ENCODE assay signal across 10 mouse cellular contexts in the genomic region with DNA sequence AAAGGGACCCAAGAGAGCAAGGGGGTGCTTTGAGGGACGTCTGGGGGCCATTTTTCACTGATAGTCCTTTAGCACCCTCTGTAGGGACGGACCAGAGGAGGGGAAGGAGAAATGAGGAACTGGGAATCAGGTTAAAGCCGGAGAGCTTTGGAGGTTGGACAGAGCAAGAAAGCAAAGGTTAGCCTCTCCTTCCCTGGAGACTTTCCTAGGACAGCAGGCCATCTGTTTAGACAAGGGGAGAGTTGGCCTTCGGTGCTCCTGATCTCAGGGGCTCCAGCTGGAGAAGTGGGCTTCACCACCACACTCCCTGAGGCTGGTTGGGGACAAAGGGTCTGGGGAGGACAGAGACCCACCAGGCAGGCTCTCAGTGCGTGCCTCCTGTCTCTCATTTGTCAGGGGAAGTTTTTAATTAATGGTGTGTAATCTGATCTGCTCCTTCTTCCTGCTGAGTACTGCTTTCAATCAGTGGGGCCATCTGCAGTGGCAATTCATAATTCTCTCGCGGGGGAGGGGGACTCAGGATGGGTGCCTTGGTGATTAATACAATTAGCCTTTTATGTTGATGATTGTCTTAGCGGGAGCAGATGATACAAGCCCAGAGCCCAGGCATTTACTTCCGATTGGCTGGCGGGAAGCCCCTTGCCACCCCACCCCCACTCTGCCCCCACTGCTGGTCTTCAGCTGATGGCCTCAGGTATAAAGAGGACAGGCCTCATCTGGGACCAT. TPM values are rescaled to one million over a fixed set of nuclear protein-coding genes. Genes with fewer than 3 reads are reported as not detected.
DNase-seq lines count a peak whose midpoint lies in the region; ATAC-seq and TF ChIP-seq lines count a peak whose summit lies in the region.
"Had no signal": no experiment of that assay in that cellular context is flagged by ENCODE, and none has a peak within 500 bp of the region (broad histone marks: within the 10 kb centered on the region; RNA-seq: fewer than 3 reads in every experiment).

No protein-coding gene starts in this region.

- peaks cover 3% of the 10 kb centered on the region; the same call in 1 of the 2 replicates for H3K27me3 ChIP-seq in embryonic facial prominence, embryonic 11.5 days (ENCODE audit: control insufficient read depth, insufficient read depth, low read length)
- no peaks in the 10 kb centered on the region for H3K27me3 ChIP-seq in hindbrain, embryonic 16.5 days (replicated peaks; ENCODE audit: control insufficient read depth, insufficient read depth, low read length)
- no peaks in the 10 kb centered on the region for H3K27me3 ChIP-seq in neural tube, embryonic 15.5 days (replicated peaks)

- no peak overlapping the region for H3K9ac ChIP-seq in embryonic facial prominence, embryonic 11.5 days (replicated peaks; ENCODE audit: low read length)
- H3K9ac ChIP-seq in hindbrain, embryonic 16.5 days (ENCODE audit: low read depth, low read length) = no peak overlapping the region
- H3K9ac ChIP-seq in neural tube, embryonic 15.5 days (replicated peaks) = no peak overlapping the region

- DNase-seq in layer of hippocampus, adult 2 months (ENCODE audit: low spot score in 2 of 2) = peak; percentile 47 to 50
- no peak for DNase-seq in layer of hippocampus, postnatal 25 days (ENCODE audit: extremely low spot score in 1 of 2, low spot score in 1 of 2)
- peak; percentile 79 for DNase-seq in embryonic facial prominence, embryonic 11.5 days (ENCODE audit: low spot score)
- DNase-seq in kidney, adult 18-20 months = no peak
- DNase-seq in thymus, postnatal 25 days = no peak
- DNase-seq: gastrocnemius, postnatal 14 days had no signal

- no peak overlapping the region for H3K4me3 ChIP-seq in layer of hippocampus, adult 2 months
- no peak overlapping the region for H3K4me3 ChIP-seq in embryonic facial prominence, embryonic 11.5 days (ENCODE audit: low read depth, low read length)
- no peak overlapping the region for H3K4me3 ChIP-seq in hindbrain, embryonic 16.5 days (ENCODE audit: low read length)
- H3K4me3 ChIP-seq in neural tube, embryonic 15.5 days (replicated peaks) = no peak overlapping the region

- H3K27ac ChIP-seq in layer of hippocampus, adult 2 months = no peak overlapping the region
- H3K27ac ChIP-seq in embryonic facial prominence, embryonic 11.5 days (replicated peaks; ENCODE audit: low read depth, low read length) = no peak overlapping the region
- H3K27ac ChIP-seq in hindbrain, embryonic 16.5 days (ENCODE audit: low read depth, low read length) = no peak overlapping the region
- no peak overlapping the region for H3K27ac ChIP-seq in neural tube, embryonic 15.5 days (replicated peaks)

- H3K9me3 ChIP-seq in embryonic facial prominence, embryonic 11.5 days (replicated peaks; ENCODE audit: control insufficient read depth, low read length) = no peaks in the 10 kb centered on the region
- no peaks in the 10 kb centered on the region for H3K9me3 ChIP-seq in hindbrain, embryonic 16.5 days (ENCODE audit: control insufficient read depth, low read length)
- H3K9me3 ChIP-seq in neural tube, embryonic 15.5 days (replicated peaks) = no peaks in the 10 kb centered on the region

- no peak for TF ChIP-seq CTCF in layer of hippocampus, adult 2 months (conservative IDR thresholded peaks at IDR 0.05)

- 6% methylated on average over 10 of the region's 10 CpGs for WGBS in embryonic facial prominence, embryonic 11.5 days
- 9% methylated on average over 10 of the region's 10 CpGs for WGBS in hindbrain, embryonic 16.5 days
- WGBS in neural tube, embryonic 15.5 days = 9% methylated on average over 10 of the region's 10 CpGs

- peaks cover 9% of the 10 kb centered on the region for H3K4me1 ChIP-seq in embryonic facial prominence, embryonic 11.5 days (ENCODE audit: control insufficient read depth, insufficient read depth, low read length)
- peaks cover 21% of the 10 kb centered on the region for H3K4me1 ChIP-seq in hindbrain, embryonic 16.5 days (ENCODE audit: control insufficient read depth, insufficient read depth, low read depth, low read length)
- H3K4me1 ChIP-seq in neural tube, embryonic 15.5 days = peaks cover 42% of the 10 kb centered on the region

- H3K36me3 ChIP-seq in embryonic facial prominence, embryonic 11.5 days (replicated peaks; ENCODE audit: control insufficient read depth, insufficient read depth, low read depth, low read length) = no peaks in the 10 kb centered on the region
- H3K36me3 ChIP-seq in hindbrain, embryonic 16.5 days (ENCODE audit: control insufficient read depth, insufficient read depth, low read length) = no peaks in the 10 kb centered on the region
- no peaks in the 10 kb centered on the region for H3K36me3 ChIP-seq in neural tube, embryonic 15.5 days

- H3K4me2 ChIP-seq in embryonic facial prominence, embryonic 11.5 days (ENCODE audit: low read depth, low read length) = no peak overlapping the region
- no peak overlapping the region for H3K4me2 ChIP-seq in hindbrain, embryonic 16.5 days (ENCODE audit: low read length)
- H3K4me2 ChIP-seq in neural tube, embryonic 15.5 days = no peak overlapping the region

- ATAC-seq in embryonic facial prominence, embryonic 11.5 days (replicated peaks; ENCODE audit: insufficient number of reproducible peaks, low FRiP score, low TSS enrichment, low read depth) = peak; percentile 75
- ATAC-seq in hindbrain, embryonic 16.5 days = peak; percentile 45; the same call in 1 of the 2 replicates
- 0 out of 2 replicates have a peak, but pooled peaks have one; percentile 28 for ATAC-seq in neural tube, embryonic 15.5 days (ENCODE audit: low FRiP score)
- no peak for ATAC-seq in monocyte, adult 5-6 weeks (replicated peaks; ENCODE audit: insufficient number of reproducible peaks, low FRiP score, low TSS enrichment, poor library complexity, severe bottlenecking)

RNA-seq across cellular contexts. Expression of gene Aqp6, which starts 6.4 kb away (rescaled TPM):
- total RNA-seq in layer of hippocampus, adult 2 months (2021) = under 1 TPM in 1 of 2 experiments, not detected in 1; 0.26 TPM
- not detected for total RNA-seq in layer of hippocampus, postnatal 25 days (2021)
- 0.26 TPM in 1 of 2 replicates, not detected in the other for polyA plus RNA-seq in embryonic facial prominence, embryonic 11.5 days (2014; fragmentation: Nextera tagmentation; extraction: Ambion mirVana)
- 0.68 and 0.70 TPM in 2 replicates for polyA plus RNA-seq in hindbrain, embryonic 16.5 days (2015; fragmentation: Nextera tagmentation; extraction: Ambion mirVana)
- 0.64 and 0.72 TPM in 2 replicates for polyA plus RNA-seq in neural tube, embryonic 15.5 days (2015; fragmentation: Nextera tagmentation; extraction: Ambion mirVana)
- not detected in 3 replicates for total RNA-seq in monocyte, adult 5-6 weeks (2017)
- total RNA-seq: gastrocnemius, postnatal 14 days had no signal
- polyA plus RNA-seq: limb, embryonic 11.5 days had no signal

RNA-seq across cellular contexts. Expression of gene Aqp5, which starts 17.0 kb away (rescaled TPM):
- not detected for total RNA-seq in layer of hippocampus, adult 2 months (2021)
- total RNA-seq in layer of hippocampus, postnatal 25 days (2021) = under 1 TPM in 1 of 2 experiments, not detected in 1; 0.15 TPM
- not detected in 2 replicates for polyA plus RNA-seq in embryonic facial prominence, embryonic 11.5 days (2014; fragmentation: Nextera tagmentation; extraction: Ambion mirVana)
- polyA plus RNA-seq in hindbrain, embryonic 16.5 days (2015; fragmentation: Nextera tagmentation; extraction: Ambion mirVana) = 0.70 and 0.95 TPM in 2 replicates
- polyA plus RNA-seq in neural tube, embryonic 15.5 days (2015; fragmentation: Nextera tagmentation; extraction: Ambion mirVana) = 1.00 and 3.7 TPM in 2 replicates
- total RNA-seq in monocyte, adult 5-6 weeks (2017) = not detected in 3 replicates
- total RNA-seq: gastrocnemius, postnatal 14 days had no signal
- polyA plus RNA-seq: limb, embryonic 11.5 days had no signal

RNA-seq across cellular contexts. Expression of gene Aqp2, which starts 28.7 kb away (rescaled TPM):
- not detected for total RNA-seq in layer of hippocampus, adult 2 months (2021)
- total RNA-seq in layer of hippocampus, postnatal 25 days (2021) = under 1 TPM in 1 of 2 experiments, not detected in 1; 0.20 TPM
- not detected in 2 replicates for polyA plus RNA-seq in embryonic facial prominence, embryonic 11.5 days (2014; fragmentation: Nextera tagmentation; extraction: Ambion mirVana)
- 0.11 TPM in 1 of 2 replicates, not detected in the other for polyA plus RNA-seq in hindbrain, embryonic 16.5 days (2015; fragmentation: Nextera tagmentation; extraction: Ambion mirVana)
- polyA plus RNA-seq in neural tube, embryonic 15.5 days (2015; fragmentation: Nextera tagmentation; extraction: Ambion mirVana) = not detected in 2 replicates
- not detected in 3 replicates for total RNA-seq in monocyte, adult 5-6 weeks (2017)
- total RNA-seq: gastrocnemius, postnatal 14 days had no signal
- polyA plus RNA-seq: limb, embryonic 11.5 days had no signal

RNA-seq across cellular contexts. Expression of gene Racgap1, which starts 43.9 kb away (rescaled TPM):
- 1 to 10 TPM; 5.0 to 5.2 TPM for total RNA-seq in layer of hippocampus, adult 2 months (2021)
- 1 to 10 TPM; 4.4 to 6.2 TPM for total RNA-seq in layer of hippocampus, postnatal 25 days (2021)
- polyA plus RNA-seq in embryonic facial prominence, embryonic 11.5 days (2014; fragmentation: Nextera tagmentation; extraction: Ambion mirVana) = 147 and 152 TPM in 2 replicates
- polyA plus RNA-seq in hindbrain, embryonic 16.5 days (2015; fragmentation: Nextera tagmentation; extraction: Ambion mirVana) = 56.7 and 64.6 TPM in 2 replicates
- 59.4 and 84.9 TPM in 2 replicates for polyA plus RNA-seq in neural tube, embryonic 15.5 days (2015; fragmentation: Nextera tagmentation; extraction: Ambion mirVana)
- total RNA-seq in monocyte, adult 5-6 weeks (2017) = 16.4 to 36.9 TPM (median 17.8 TPM) in 3 replicates

Comparison
In these comparisons a context has a peak if more than half of its experiments do, and no peak if none do; other contexts are left out.
1. DNase-seq: peak in layer of hippocampus, adult 2 months (2 of 2) and embryonic facial prominence, embryonic 11.5 days (single experiment); none in layer of hippocampus, postnatal 25 days (0 of 2), kidney, adult 18-20 months (single experiment) and thymus, postnatal 25 days (single experiment).